Comparison of ENCODE assay signal across 8 mouse cellular contexts in the genomic region with DNA sequence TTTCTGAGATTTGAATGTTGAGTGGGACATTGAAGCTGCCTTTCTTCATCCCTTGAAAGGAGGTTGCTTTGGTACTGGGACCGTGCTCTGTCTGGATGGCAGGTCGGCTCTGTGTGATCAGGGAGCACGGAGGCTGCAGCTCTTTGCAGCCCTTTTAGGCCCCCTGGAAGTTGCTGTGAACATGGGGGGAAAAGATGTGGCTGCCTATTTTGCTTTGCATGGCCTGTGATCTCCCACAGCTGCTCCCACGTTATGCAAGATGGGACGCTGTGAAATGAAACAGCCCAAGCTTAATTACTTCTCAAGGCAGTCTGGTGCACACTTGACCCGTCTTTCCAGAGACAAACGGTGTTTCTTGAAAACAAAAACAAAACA. TPM values are rescaled to one million over a fixed set of nuclear protein-coding genes. Genes with fewer than 3 reads are reported as not detected.
DNase-seq lines count a peak whose midpoint lies in the region; ATAC-seq and TF ChIP-seq lines count a peak whose summit lies in the region.

No protein-coding gene starts in this region.

- no peak overlapping the region for H3K27ac ChIP-seq in heart, postnatal 0 days (ENCODE audit: low read depth)
- H3K27ac ChIP-seq in limb, embryonic 14.5 days (replicated peaks; ENCODE audit: low read depth, low read length) = peak overlapping the region; percentile 89

- H3K27me3 ChIP-seq in heart, postnatal 0 days (ENCODE audit: control insufficient read depth, insufficient read depth, low read length) = no peaks in the 10 kb centered on the region
- H3K27me3 ChIP-seq in limb, embryonic 14.5 days (ENCODE audit: control insufficient read depth, insufficient read depth, low read length) = no peaks in the 10 kb centered on the region

- peak; percentile 16 to 28 for DNase-seq in cerebellum, adult 18-20 months
- no peak for DNase-seq in cerebellum, adult 9-11 months
- DNase-seq in MN1 (ENCODE audit: low spot score) = peak; percentile 22
- no peak for DNase-seq in heart, postnatal 0 days (ENCODE audit: low spot score)
- DNase-seq in limb, embryonic 14.5 days (ENCODE audit: low spot score) = no peak
- DNase-seq in retina, postnatal 1 day = peak; percentile 55
- no peak for DNase-seq in spleen, postnatal 4 days (ENCODE audit: low spot score in 2 of 2)

- 59% methylated on average over 7 of the region's 7 CpGs for WGBS in heart, postnatal 0 days
- WGBS in limb, embryonic 14.5 days = 9% methylated on average over 7 of the region's 7 CpGs

- H3K36me3 ChIP-seq in heart, postnatal 0 days (replicated peaks; ENCODE audit: control insufficient read depth, insufficient read depth, low read length) = no peaks in the 10 kb centered on the region
- no peaks in the 10 kb centered on the region for H3K36me3 ChIP-seq in limb, embryonic 14.5 days (ENCODE audit: control insufficient read depth, insufficient read depth, low read length)

- no peak for TF ChIP-seq POLR2A in limb, embryonic 14.5 days (IDR thresholded peaks at IDR 0.05; ENCODE audit: borderline replicate concordance, extremely low read depth, insufficient read depth, insufficient read length)

- no peaks in the 10 kb centered on the region for H3K9me3 ChIP-seq in heart, postnatal 0 days (replicated peaks; ENCODE audit: control insufficient read depth, low read length)
- no peaks in the 10 kb centered on the region for H3K9me3 ChIP-seq in limb, embryonic 14.5 days (ENCODE audit: control insufficient read depth, low read length)

- H3K9ac ChIP-seq in heart, postnatal 0 days (replicated peaks; ENCODE audit: low read depth, low read length) = no peak overlapping the region
- peak overlapping the region; percentile 91 for H3K9ac ChIP-seq in limb, embryonic 14.5 days (ENCODE audit: low read depth, low read length, severe bottlenecking)

- 0 out of 2 replicates have a peak, but pooled peaks cover 3% of the 10 kb centered on the region for H3K4me1 ChIP-seq in heart, postnatal 0 days (ENCODE audit: control insufficient read depth, insufficient read depth)
- H3K4me1 ChIP-seq in limb, embryonic 14.5 days (ENCODE audit: control insufficient read depth, insufficient read depth, low read length) = peaks cover 33% of the 10 kb centered on the region

- no peak for TF ChIP-seq CTCF in heart, postnatal 0 days (IDR thresholded peaks at IDR 0.05; ENCODE audit: low read depth)

- H3K4me2 ChIP-seq in heart, postnatal 0 days (ENCODE audit: low read depth, low read length) = peak overlapping the region; percentile 89
- H3K4me2 ChIP-seq in limb, embryonic 14.5 days (replicated peaks; ENCODE audit: low read depth, low read length, severe bottlenecking) = peak overlapping the region; percentile 72

- TF ChIP-seq EP300 in heart, postnatal 0 days (IDR thresholded peaks at IDR 0.05; ENCODE audit: low read depth) = no peak

- H3K4me3 ChIP-seq in heart, postnatal 0 days (ENCODE audit: low read depth, low read length) = peak overlapping the region; percentile 65; the same call in 1 of the 2 replicates
- H3K4me3 ChIP-seq in limb, embryonic 14.5 days (replicated peaks; ENCODE audit: low read length) = peak overlapping the region; percentile 93

- ATAC-seq in heart, postnatal 0 days (ENCODE audit: insufficient read depth, low read depth) = no peak
- no peak for ATAC-seq in limb, embryonic 14.5 days (ENCODE audit: low FRiP score, low read depth)
- ATAC-seq in frontal cortex, adult (ENCODE audit: low TSS enrichment) = no peak

RNA-seq across cellular contexts. Expression of gene Fmnl2, which starts 1.8 kb away (rescaled TPM):
- 1.6 and 3.7 TPM in 2 replicates for total RNA-seq in heart, postnatal 0 days (2014; rRNA removed; ENCODE audit: low replicate concordance)
- 0.77 and 0.78 TPM in 2 replicates for polyA plus RNA-seq in heart, postnatal 0 days (2015; fragmentation: Nextera tagmentation; extraction: Ambion mirVana)
- polyA plus RNA-seq in limb, embryonic 14.5 days (2012; rRNA removed) = 26.4 and 27.2 TPM in 2 replicates
- polyA plus RNA-seq in limb, embryonic 14.5 days (2014; fragmentation: Nextera tagmentation; extraction: Ambion mirVana) = 12.6 and 13.6 TPM in 2 replicates

Comparison
In these comparisons a context has a peak if more than half of its experiments do, and no peak if none do; other contexts are left out.
1. DNase-seq: peak in cerebellum, adult 18-20 months (2 of 2), MN1 (single experiment) and retina, postnatal 1 day (single experiment); none in cerebellum, adult 9-11 months (single experiment), heart, postnatal 0 days (single experiment), limb, embryonic 14.5 days (single experiment) and spleen, postnatal 4 days (0 of 2).